Mouse (Mus musculus) ZHBTc4 (cell line): ENCODE measurements at regions not wholly inside any gene's neighbourhood (a gene's known extent, or its start where the extent isn't known, plus 50 kb on each side); places are given as distances from the start of the nearest gene placed in this dataset.
A peak's percentile ranks its signal among the peaks of the same experiment; 100 is the strongest.

Experiments
- DNase-seq: peaks from one replicate; pipeline ENCODE4 v3.0.0-alpha.2; 2011; ENCODE audit warnings: low read depth, low spot score

- DNase-seq = no peak
Observed at GRCm38 (mm10) chr3:25240196-25240595, 96.1 kb upstream of the Naaladl2 start.

- DNase-seq = peak; percentile 19
Observed at GRCm38 (mm10) chr3:25220601-25221000, 76.5 kb upstream of the Naaladl2 start.

GRCm38 (mm10) chr3:25208041-25208685 is 64.1 kb upstream of the Naaladl2 start:
- no peak for DNase-seq
